Mouse (Mus musculus) ES-E14 (cell line): ENCODE measurements at regions not wholly inside any gene's neighbourhood (a gene's known extent, or its start where the extent isn't known, plus 50 kb on each side); places are given as distances from the start of the nearest gene placed in this dataset.

Experiments
- CHD2 ChIP-seq: IDR thresholded peaks from 2 replicates; pipeline ENCODE4 v1.6.1; 2014; ENCODE audit warnings: mild to moderate bottlenecking, low read depth, low read length, inconsistent platforms
- HCFC1 ChIP-seq: IDR thresholded peaks from 2 replicates; pipeline ENCODE4 v1.6.1; 2012; ENCODE audit warnings: low read length, inconsistent platforms, borderline replicate concordance; ENCODE audit not compliant: insufficient read depth
- MAFK ChIP-seq: IDR thresholded peaks from 2 replicates; pipeline ENCODE4 v1.6.1; 2014; ENCODE audit warnings: mild to moderate bottlenecking, low read depth, low read length, inconsistent platforms; ENCODE audit not compliant: insufficient read depth
- ZC3H11A ChIP-seq: IDR thresholded peaks from 2 replicates; pipeline ENCODE4 v1.6.1; 2012; ENCODE audit warnings: low read depth, mild to moderate bottlenecking, inconsistent platforms, low read length, borderline replicate concordance

DNA sequence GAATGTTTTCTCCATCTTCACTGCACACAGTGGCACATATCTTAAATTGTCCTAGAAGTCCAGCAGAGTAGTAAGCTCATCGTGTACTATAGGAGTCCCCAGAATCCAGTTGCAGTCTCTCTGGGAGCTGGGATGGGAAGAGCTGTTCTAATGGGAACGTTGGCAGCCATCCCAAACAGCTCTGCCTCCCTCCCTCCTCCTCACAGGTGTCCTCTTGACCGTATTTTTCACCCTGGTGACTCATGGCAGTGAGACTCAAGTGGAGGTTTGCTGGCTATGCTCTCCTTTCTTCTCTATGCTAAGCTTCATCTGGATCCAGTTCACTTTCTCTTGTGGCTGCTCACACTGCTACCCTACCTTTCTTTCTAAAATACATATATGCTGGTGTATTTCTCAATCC is 109.2 kb upstream of the Sash1 start:
- TF ChIP-seq CHD2 (no peak), MAFK (no peak), HCFC1 (no peak), ZC3H11A (no peak)
